Mouse (Mus musculus) myocyte (in vitro differentiated cells): ENCODE measurements around the gene Lrp5.

Source experiments
- CEBPB ChIP-seq: IDR thresholded peaks from 2 replicates; pipeline ENCODE4 v1.6.1; 2011; ENCODE audit warnings: mild to moderate bottlenecking, moderate library complexity; ENCODE audit not compliant: poor library complexity, insufficient read depth, severe bottlenecking
- E2F4 ChIP-seq: IDR thresholded peaks from one replicate; pipeline ENCODE4 v1.6.1; 2011; ENCODE audit warnings: mild to moderate bottlenecking, control low read depth, moderate library complexity; ENCODE audit not compliant: insufficient read depth
- MAX ChIP-seq: IDR thresholded peaks from one replicate; pipeline ENCODE4 v1.6.1; 2011; ENCODE audit warnings: low read depth, mild to moderate bottlenecking, control low read depth
- MYOD1 ChIP-seq, 3 experiments: IDR thresholded peaks; one replicate each; pipeline ENCODE4 v1.6.1; 2011; ENCODE audit warnings: control low read depth in 2 of 3, low read depth in 2 of 3, mild to moderate bottlenecking in 2 of 3, moderate library complexity in 1 of 3; ENCODE audit not compliant: insufficient read length in 2 of 3, control insufficient read depth in 1 of 3
- MYOG ChIP-seq, 3 experiments: IDR thresholded peaks; one replicate each; pipeline ENCODE4 v1.6.1; 2011; ENCODE audit warnings: control low read depth in 2 of 3, low read depth in 2 of 3, mild to moderate bottlenecking in 2 of 3; ENCODE audit not compliant: insufficient read length in 2 of 3, control insufficient read depth in 1 of 3, insufficient read depth in 1 of 3
- POLR2A ChIP-seq: IDR thresholded peaks from one replicate; pipeline ENCODE4 v1.6.1; 2011; ENCODE audit warnings: low read depth, mild to moderate bottlenecking, control low read depth, moderate library complexity; ENCODE audit not compliant: insufficient read length
- POLR2AphosphoS2 ChIP-seq: IDR thresholded peaks from one replicate; pipeline ENCODE4 v1.6.1; 2011; ENCODE audit warnings: low read depth, control low read depth; ENCODE audit not compliant: insufficient read length
- TCF12 ChIP-seq: IDR thresholded peaks from one replicate; pipeline ENCODE4 v1.6.1; 2011; ENCODE audit warnings: mild to moderate bottlenecking, control low read depth; ENCODE audit not compliant: poor library complexity, insufficient read depth, severe bottlenecking
- TCF3 ChIP-seq: IDR thresholded peaks from one replicate; pipeline ENCODE4 v1.6.1; 2011; ENCODE audit warnings: low read depth, control low read depth; ENCODE audit not compliant: insufficient read length

- no peak for TF ChIP-seq POLR2A
- no peak for TF ChIP-seq TCF3
- TF ChIP-seq POLR2AphosphoS2, result no peak
- TF ChIP-seq TCF12, result no peak
- TF ChIP-seq MAX, result no peak
- no peak for TF ChIP-seq E2F4
- TF ChIP-seq MYOG (IDR thresholded peaks at IDR 0.05; ENCODE audit: control insufficient read depth in 1 of 3, insufficient read depth in 1 of 3, insufficient read length in 2 of 3, low read depth in 2 of 3), result no peak
- TF ChIP-seq MYOD1 (IDR thresholded peaks at IDR 0.05; ENCODE audit: control insufficient read depth in 1 of 3, insufficient read length in 2 of 3, low read depth in 2 of 3), result no peak
- TF ChIP-seq CEBPB, result no peak
Measured at GRCm38 (mm10) chr19:3680732-3681131, 5.6 kb downstream of the Lrp5 start.
